Comparison of ENCODE assay signal across 12 mouse cellular contexts in genomic region chr15:80115866-80116794, GRCm38 (mm10). TPM values are rescaled to one million over a fixed set of nuclear protein-coding genes. Genes with fewer than 3 reads are reported as not detected.
DNase-seq lines count a peak whose midpoint lies in the region; ATAC-seq and TF ChIP-seq lines count a peak whose summit lies in the region.
"Had no signal": no experiment of that assay in that cellular context is flagged by ENCODE, and none has a peak within 500 bp of the region (broad histone marks: within the 10 kb centered on the region; RNA-seq: fewer than 3 reads in every experiment).

No protein-coding gene starts in this region.

- no peaks in the 10 kb centered on the region for H3K9me3 ChIP-seq in heart, embryonic 15.5 days (replicated peaks)
- H3K9me3 ChIP-seq in neural tube, embryonic 13.5 days: no peaks in the 10 kb centered on the region
- no peaks in the 10 kb centered on the region for H3K9me3 ChIP-seq in neural tube, embryonic 15.5 days (replicated peaks)
- 0 out of 2 replicates have a peak, but pooled peaks cover 5% of the 10 kb centered on the region for H3K9me3 ChIP-seq in limb, embryonic 13.5 days
- H3K9me3 ChIP-seq in stomach, postnatal 0 days (ENCODE audit: control insufficient read depth, low read length): no peaks in the 10 kb centered on the region

- no peak for TF ChIP-seq EP300 in stomach, postnatal 0 days (optimal IDR thresholded peaks at IDR 0.05)

- no peaks in the 10 kb centered on the region for H3K36me3 ChIP-seq in heart, embryonic 15.5 days
- H3K36me3 ChIP-seq in neural tube, embryonic 13.5 days: peaks cover 26% of the 10 kb centered on the region
- H3K36me3 ChIP-seq in neural tube, embryonic 15.5 days: peaks cover 26% of the 10 kb centered on the region
- no peaks in the 10 kb centered on the region for H3K36me3 ChIP-seq in limb, embryonic 13.5 days
- H3K36me3 ChIP-seq in stomach, postnatal 0 days (ENCODE audit: control insufficient read depth, insufficient read depth, low read length): no peaks in the 10 kb centered on the region

- H3K9ac ChIP-seq in heart, embryonic 15.5 days: no peak overlapping the region
- no peak overlapping the region for H3K9ac ChIP-seq in neural tube, embryonic 13.5 days
- no peak overlapping the region for H3K9ac ChIP-seq in neural tube, embryonic 15.5 days (replicated peaks)
- no peak overlapping the region for H3K9ac ChIP-seq in limb, embryonic 13.5 days
- no peak overlapping the region for H3K9ac ChIP-seq in stomach, postnatal 0 days (ENCODE audit: low read length)

- 59% methylated on average over 13 of the region's 13 CpGs for WGBS in heart, embryonic 15.5 days
- WGBS in neural tube, embryonic 13.5 days: 78% methylated on average over 13 of the region's 13 CpGs
- WGBS in neural tube, embryonic 15.5 days: 79% methylated on average over 13 of the region's 13 CpGs
- 69% methylated on average over 13 of the region's 13 CpGs for WGBS in limb, embryonic 13.5 days
- 61% methylated on average over 13 of the region's 13 CpGs for WGBS in stomach, postnatal 0 days

- no peaks in the 10 kb centered on the region for H3K4me1 ChIP-seq in heart, embryonic 15.5 days (replicated peaks)
- H3K4me1 ChIP-seq in neural tube, embryonic 13.5 days (replicated peaks): no peaks in the 10 kb centered on the region
- H3K4me1 ChIP-seq in neural tube, embryonic 15.5 days: no peaks in the 10 kb centered on the region
- no peaks in the 10 kb centered on the region for H3K4me1 ChIP-seq in limb, embryonic 13.5 days
- H3K4me1 ChIP-seq in stomach, postnatal 0 days (replicated peaks; ENCODE audit: control insufficient read depth, insufficient read depth): no peaks in the 10 kb centered on the region

- TF ChIP-seq CTCF in stomach, postnatal 0 days (IDR thresholded peaks at IDR 0.05; ENCODE audit: low read depth): no peak

- H3K4me2 ChIP-seq in heart, embryonic 15.5 days: 0 out of 2 replicates have a peak overlapping the region, but pooled peaks have one; percentile 3
- H3K4me2 ChIP-seq in neural tube, embryonic 13.5 days: 0 out of 2 replicates have a peak overlapping the region, but pooled peaks have one; percentile 11
- no peak overlapping the region for H3K4me2 ChIP-seq in neural tube, embryonic 15.5 days
- H3K4me2 ChIP-seq in limb, embryonic 13.5 days (replicated peaks): peak overlapping the region; percentile 21
- H3K4me2 ChIP-seq in stomach, postnatal 0 days (replicated peaks; ENCODE audit: low read depth): no peak overlapping the region

- ATAC-seq in heart, embryonic 15.5 days (replicated peaks; ENCODE audit: insufficient number of reproducible peaks, insufficient read depth, low FRiP score, low read depth): 0 out of 2 replicates have a peak, but pooled peaks have one; percentile 16
- no peak for ATAC-seq in neural tube, embryonic 13.5 days (ENCODE audit: low read depth)
- ATAC-seq in neural tube, embryonic 15.5 days (ENCODE audit: low FRiP score): no peak
- no peak for ATAC-seq in limb, embryonic 13.5 days (ENCODE audit: low FRiP score, low read depth)
- peak; percentile 77 for ATAC-seq in stomach, postnatal 0 days (ENCODE audit: low FRiP score, low TSS enrichment)

- DNase-seq in heart, postnatal 36 days: no peak
- DNase-seq in stomach, postnatal 0 days (ENCODE audit: low spot score): peak; percentile 82
- DNase-seq in gastrocnemius, postnatal 10 days: no peak
- DNase-seq in frontal cortex, postnatal 36 days (ENCODE audit: low spot score in 2 of 2): no peak
- DNase-seq: adrenal gland, adult 8-10 months; cerebellum, adult 18-20 months; thymus, adult 18-20 months had no signal

- no peak overlapping the region for H3K27ac ChIP-seq in heart, embryonic 15.5 days
- no peak overlapping the region for H3K27ac ChIP-seq in neural tube, embryonic 13.5 days (replicated peaks)
- no peak overlapping the region for H3K27ac ChIP-seq in neural tube, embryonic 15.5 days (replicated peaks)
- no peak overlapping the region for H3K27ac ChIP-seq in limb, embryonic 13.5 days
- H3K27ac ChIP-seq in stomach, postnatal 0 days (replicated peaks): peak overlapping the region; percentile 24; the same call in 1 of the 2 replicates
- H3K27ac ChIP-seq: layer of hippocampus, adult 2 months had no signal

- H3K27me3 ChIP-seq in heart, embryonic 15.5 days: no peaks in the 10 kb centered on the region
- H3K27me3 ChIP-seq in neural tube, embryonic 13.5 days: no peaks in the 10 kb centered on the region
- H3K27me3 ChIP-seq in neural tube, embryonic 15.5 days (replicated peaks): no peaks in the 10 kb centered on the region
- no peaks in the 10 kb centered on the region for H3K27me3 ChIP-seq in limb, embryonic 13.5 days
- H3K27me3 ChIP-seq in stomach, postnatal 0 days (ENCODE audit: control insufficient read depth, insufficient read depth, low read length): no peaks in the 10 kb centered on the region

- no peak overlapping the region for H3K4me3 ChIP-seq in heart, embryonic 15.5 days
- no peak overlapping the region for H3K4me3 ChIP-seq in neural tube, embryonic 13.5 days
- no peak overlapping the region for H3K4me3 ChIP-seq in neural tube, embryonic 15.5 days (replicated peaks)
- no peak overlapping the region for H3K4me3 ChIP-seq in limb, embryonic 13.5 days
- H3K4me3 ChIP-seq in stomach, postnatal 0 days (ENCODE audit: low read depth, low read length): no peak overlapping the region
- H3K4me3 ChIP-seq: layer of hippocampus, adult 2 months had no signal

- intact Hi-C loops in heart, postnatal 36 days (cut with DNase I): no loop called here

RNA-seq across cellular contexts. Expression of gene Tab1, which starts 16.8 kb away (rescaled TPM):
- polyA plus RNA-seq in heart, embryonic 15.5 days (2015; fragmentation: Nextera tagmentation; extraction: Ambion mirVana): 25.0 and 33.6 TPM in 2 replicates
- total RNA-seq in heart, postnatal 36 days (2021): 10 to 100 TPM; 23.4 to 23.8 TPM
- 35.9 and 38.9 TPM in 2 replicates for polyA plus RNA-seq in neural tube, embryonic 13.5 days (2015; fragmentation: Nextera tagmentation; extraction: Ambion mirVana)
- polyA plus RNA-seq in neural tube, embryonic 15.5 days (2015; fragmentation: Nextera tagmentation; extraction: Ambion mirVana): 35.9 and 37.4 TPM in 2 replicates
- polyA plus RNA-seq in limb, embryonic 13.5 days (2015; fragmentation: Nextera tagmentation; extraction: Ambion mirVana): 45.6 and 45.8 TPM in 2 replicates
- polyA plus RNA-seq in stomach, postnatal 0 days (2015; fragmentation: Nextera tagmentation; extraction: Ambion mirVana): 16.3 and 16.5 TPM in 2 replicates
- 10 to 100 TPM; 17.1 to 20.6 TPM for total RNA-seq in gastrocnemius, postnatal 10 days (2021)

RNA-seq across cellular contexts. Expression of gene Rpl3, which starts 24.5 kb away (rescaled TPM):
- 565 and 609 TPM in 2 replicates for polyA plus RNA-seq in heart, embryonic 15.5 days (2015; fragmentation: Nextera tagmentation; extraction: Ambion mirVana)
- total RNA-seq in heart, postnatal 36 days (2021): 100 to 1,000 TPM; 163 to 164 TPM
- 597 and 620 TPM in 2 replicates for polyA plus RNA-seq in neural tube, embryonic 13.5 days (2015; fragmentation: Nextera tagmentation; extraction: Ambion mirVana)
- 526 and 732 TPM in 2 replicates for polyA plus RNA-seq in neural tube, embryonic 15.5 days (2015; fragmentation: Nextera tagmentation; extraction: Ambion mirVana)
- polyA plus RNA-seq in limb, embryonic 13.5 days (2015; fragmentation: Nextera tagmentation; extraction: Ambion mirVana): 1,057 and 1,068 TPM in 2 replicates
- 706 and 736 TPM in 2 replicates for polyA plus RNA-seq in stomach, postnatal 0 days (2015; fragmentation: Nextera tagmentation; extraction: Ambion mirVana)
- 100 to 1,000 TPM; 224 to 271 TPM for total RNA-seq in gastrocnemius, postnatal 10 days (2021)

RNA-seq across cellular contexts. Expression of gene Syngr1, which starts 25.0 kb away (rescaled TPM):
- 38.0 and 42.9 TPM in 2 replicates for polyA plus RNA-seq in heart, embryonic 15.5 days (2015; fragmentation: Nextera tagmentation; extraction: Ambion mirVana)
- 10 to 100 TPM; 81.8 to 90.5 TPM for total RNA-seq in heart, postnatal 36 days (2021)
- 27.2 and 36.0 TPM in 2 replicates for polyA plus RNA-seq in neural tube, embryonic 13.5 days (2015; fragmentation: Nextera tagmentation; extraction: Ambion mirVana)
- 59.3 and 64.6 TPM in 2 replicates for polyA plus RNA-seq in neural tube, embryonic 15.5 days (2015; fragmentation: Nextera tagmentation; extraction: Ambion mirVana)
- 5.5 and 5.6 TPM in 2 replicates for polyA plus RNA-seq in limb, embryonic 13.5 days (2015; fragmentation: Nextera tagmentation; extraction: Ambion mirVana)
- polyA plus RNA-seq in stomach, postnatal 0 days (2015; fragmentation: Nextera tagmentation; extraction: Ambion mirVana): 53.7 TPM in 2 replicates
- 10 to 100 TPM; 16.1 to 17.0 TPM for total RNA-seq in gastrocnemius, postnatal 10 days (2021)

RNA-seq across cellular contexts. Expression of gene Mgat3, which starts 57.4 kb away (rescaled TPM):
- 0.93 and 2.5 TPM in 2 replicates for polyA plus RNA-seq in heart, embryonic 15.5 days (2015; fragmentation: Nextera tagmentation; extraction: Ambion mirVana)
- 1 to 10 TPM; 1.3 to 1.7 TPM for total RNA-seq in heart, postnatal 36 days (2021)
- polyA plus RNA-seq in neural tube, embryonic 13.5 days (2015; fragmentation: Nextera tagmentation; extraction: Ambion mirVana): 13.3 and 14.6 TPM in 2 replicates
- 15.8 and 17.5 TPM in 2 replicates for polyA plus RNA-seq in neural tube, embryonic 15.5 days (2015; fragmentation: Nextera tagmentation; extraction: Ambion mirVana)
- 6.0 and 6.1 TPM in 2 replicates for polyA plus RNA-seq in limb, embryonic 13.5 days (2015; fragmentation: Nextera tagmentation; extraction: Ambion mirVana)
- polyA plus RNA-seq in stomach, postnatal 0 days (2015; fragmentation: Nextera tagmentation; extraction: Ambion mirVana): 5.8 and 5.9 TPM in 2 replicates
- total RNA-seq in gastrocnemius, postnatal 10 days (2021): 1 to 10 TPM; 2.8 to 3.1 TPM

Comparison
In these comparisons a context has a peak if more than half of its experiments do, and no peak if none do; other contexts are left out.
1. H3K4me2 ChIP-seq: peak in heart, embryonic 15.5 days (single experiment), neural tube, embryonic 13.5 days (single experiment) and limb, embryonic 13.5 days (single experiment); none in neural tube, embryonic 15.5 days (single experiment) and stomach, postnatal 0 days (single experiment).
2. ATAC-seq: peak in heart, embryonic 15.5 days (single experiment) and stomach, postnatal 0 days (single experiment); none in neural tube, embryonic 13.5 days (single experiment), neural tube, embryonic 15.5 days (single experiment) and limb, embryonic 13.5 days (single experiment).